Mouse (Mus musculus) CH12.LX (cell line): ENCODE measurements around the gene Chst11.

Experiments used
- CHD1 ChIP-seq: IDR thresholded peaks from 2 replicates; pipeline ENCODE4 v1.6.1; 2012; ENCODE audit warnings: low read depth, low read length, improper control_type of control experiment, inconsistent platforms
- CTCF ChIP-seq, 2 experiments: IDR thresholded peaks in 1 of 2; conservative IDR thresholded peaks in 1 of 2; 2 replicates each; pipeline ENCODE4 v1.5.1; 2011 to 2012; ENCODE audit warnings: low read depth in 2 of 2, low read length in 2 of 2, improper control_type of control experiment in 1 of 2, inconsistent platforms in 1 of 2, mild to moderate bottlenecking in 1 of 2, moderate library complexity in 1 of 2
- ELF1 ChIP-seq: IDR thresholded peaks from 2 replicates; pipeline ENCODE4 v1.6.1; 2014; ENCODE audit warnings: low read depth, mild to moderate bottlenecking, inconsistent platforms, low read length, improper control_type of control experiment
- EP300 ChIP-seq: IDR thresholded peaks from 2 replicates; pipeline ENCODE4 v1.6.1; 2011; ENCODE audit warnings: low read length, improper control_type of control experiment
- MAFK ChIP-seq: IDR thresholded peaks from 2 replicates; pipeline ENCODE4 v1.6.1; 2011; ENCODE audit warnings: low read length, improper control_type of control experiment; ENCODE audit not compliant: insufficient replicate concordance
- MAX ChIP-seq: IDR thresholded peaks from 2 replicates; pipeline ENCODE4 v1.6.1; 2011; ENCODE audit warnings: low read length, improper control_type of control experiment
- MEF2A ChIP-seq: IDR thresholded peaks from 2 replicates; pipeline ENCODE4 v1.6.1; 2014; ENCODE audit warnings: low read depth, mild to moderate bottlenecking, inconsistent platforms, low read length, improper control_type of control experiment, borderline replicate concordance
- POLR2A ChIP-seq: IDR thresholded peaks from 2 replicates; pipeline ENCODE4 v1.6.1; 2011; ENCODE audit warnings: low read depth, mild to moderate bottlenecking, improper control_type of control experiment, low read length
- POLR2AphosphoS2 ChIP-seq: IDR thresholded peaks from 2 replicates; pipeline ENCODE4 v1.6.1; 2011; ENCODE audit warnings: low read depth, low read length, improper control_type of control experiment
- RCOR1 ChIP-seq: conservative IDR thresholded peaks from 2 replicates; pipeline ENCODE4 v1.6.1; 2012; ENCODE audit warnings: low read depth, mild to moderate bottlenecking, inconsistent platforms, low read length, improper control_type of control experiment
- UBTF ChIP-seq: IDR thresholded peaks from 2 replicates; pipeline ENCODE4 v1.6.1; 2012; ENCODE audit warnings: low read depth, mild to moderate bottlenecking, inconsistent platforms, low read length, improper control_type of control experiment, moderate library complexity
- USF1 ChIP-seq: IDR thresholded peaks from 2 replicates; pipeline ENCODE4 v1.6.1; 2014; ENCODE audit warnings: low read depth, mild to moderate bottlenecking, inconsistent platforms, low read length, improper control_type of control experiment
- ZC3H11A ChIP-seq: IDR thresholded peaks from 2 replicates; pipeline ENCODE4 v1.6.1; 2012; ENCODE audit warnings: low read depth, mild to moderate bottlenecking, inconsistent platforms, low read length, improper control_type of control experiment

DNA sequence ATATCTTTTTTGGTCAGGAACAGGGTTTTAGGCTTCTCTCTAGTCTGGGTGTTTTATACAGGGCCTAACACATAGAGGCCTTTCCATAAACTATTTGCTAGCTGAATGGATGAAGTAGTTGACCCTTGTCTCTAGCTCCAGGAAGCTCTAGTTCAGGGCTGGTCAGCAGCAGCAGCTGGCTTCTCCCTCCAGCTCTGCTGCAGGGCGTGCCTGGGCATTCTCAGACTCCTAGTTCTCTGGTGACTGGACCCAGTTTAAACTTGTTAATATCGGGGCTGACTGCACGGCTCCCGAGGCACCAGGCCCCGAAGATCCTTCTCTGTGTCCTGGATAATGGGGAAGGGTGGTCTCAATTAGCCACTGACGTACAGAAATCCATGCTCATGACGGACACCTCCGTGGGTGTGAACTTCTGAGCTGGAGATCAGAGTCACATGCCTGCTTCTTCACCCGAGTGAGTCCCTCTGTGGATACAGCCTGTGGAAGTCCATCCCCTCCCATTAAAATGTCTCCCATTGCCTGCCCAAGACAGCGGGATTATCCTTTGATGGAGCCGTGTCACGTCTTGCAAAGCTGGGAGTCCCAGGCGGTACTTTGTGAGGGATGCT, 4.2 kb downstream of the Chst11 start:
- TF ChIP-seq USF1: no peak
- no peak for TF ChIP-seq POLR2A
- TF ChIP-seq CTCF (conservative IDR thresholded peaks at IDR 0.05 in 1 of 2, IDR thresholded peaks at IDR 0.05 in 1 of 2; ENCODE audit: low read depth in 2 of 2, low read length in 2 of 2): no peak
- no peak for TF ChIP-seq RCOR1
- no peak for TF ChIP-seq MEF2A
- no peak for TF ChIP-seq EP300
- TF ChIP-seq MAX: no peak
- no peak for TF ChIP-seq POLR2AphosphoS2
- TF ChIP-seq MAFK: no peak
- TF ChIP-seq ELF1: no peak
- no peak for TF ChIP-seq CHD1
- TF ChIP-seq UBTF: no peak
- TF ChIP-seq ZC3H11A: no peak
